In the genomic region with DNA sequence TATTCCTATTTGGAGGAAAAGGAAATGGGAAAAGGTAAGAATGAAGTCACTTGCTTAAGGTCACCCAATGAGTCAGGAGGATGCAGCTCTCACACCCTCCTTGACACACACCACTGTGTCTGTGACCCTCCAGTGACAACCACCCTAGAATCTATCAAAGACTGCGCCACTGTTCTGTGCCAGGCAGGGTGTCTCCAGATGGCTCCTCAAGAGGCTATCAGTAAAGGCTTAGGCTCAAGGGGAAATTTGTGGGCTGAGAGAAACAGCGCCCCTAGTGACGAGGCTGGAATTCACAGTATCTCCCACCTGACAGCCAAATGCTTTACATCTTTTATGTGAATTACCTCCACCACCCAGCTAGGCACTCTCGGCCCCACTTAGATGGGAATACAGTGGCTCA, we compare ENCODE assay signal across 9 mouse cellular contexts. TPM values are rescaled to one million over a fixed set of nuclear protein-coding genes. Genes with fewer than 3 reads are reported as not detected.
A peak's percentile ranks its signal among the peaks of the same experiment; 100 is the strongest.
DNase-seq lines count a peak whose midpoint lies in the region; ATAC-seq and TF ChIP-seq lines count a peak whose summit lies in the region.
"Had no signal": no experiment of that assay in that cellular context is flagged by ENCODE, and none has a peak within 500 bp of the region (broad histone marks: within the 10 kb centered on the region; RNA-seq: fewer than 3 reads in every experiment).

No protein-coding gene starts in this region.

- H3K27ac ChIP-seq in heart, postnatal 0 days (ENCODE audit: low read depth): no peak overlapping the region
- no peak overlapping the region for H3K27ac ChIP-seq in thymus, adult 2 months (ENCODE audit: control insufficient read depth, insufficient read depth, low read length)
- no peak overlapping the region for H3K27ac ChIP-seq in cerebellum, adult 2 months (ENCODE audit: insufficient read depth, low read length)
- H3K27ac ChIP-seq in forebrain, postnatal 0 days (ENCODE audit: low read depth, low read length): no peak overlapping the region
- H3K27ac ChIP-seq: limb, embryonic 13.5 days had no signal

- TF ChIP-seq EP300 in heart, postnatal 0 days (IDR thresholded peaks at IDR 0.05; ENCODE audit: low read depth): no peak

- H3K4me2 ChIP-seq in heart, postnatal 0 days (ENCODE audit: low read depth, low read length): no peak overlapping the region
- no peak overlapping the region for H3K4me2 ChIP-seq in forebrain, postnatal 0 days (ENCODE audit: low read depth)
- H3K4me2 ChIP-seq: limb, embryonic 13.5 days had no signal

- no peak overlapping the region for H3K9ac ChIP-seq in heart, postnatal 0 days (replicated peaks; ENCODE audit: low read depth, low read length)
- no peak overlapping the region for H3K9ac ChIP-seq in forebrain, postnatal 0 days
- H3K9ac ChIP-seq: limb, embryonic 13.5 days had no signal

- no peak for TF ChIP-seq POLR2A in thymus, adult 2 months (IDR thresholded peaks at IDR 0.05; ENCODE audit: control insufficient read depth, extremely low read depth, insufficient read depth, low read length, poor library complexity)
- TF ChIP-seq POLR2A in cerebellum, adult 2 months (IDR thresholded peaks at IDR 0.05; ENCODE audit: borderline replicate concordance, insufficient read depth, low read length): no peak

- no peak for ATAC-seq in heart, postnatal 0 days (ENCODE audit: insufficient read depth, low read depth)
- 0 out of 2 replicates have a peak, but pooled peaks have one; percentile 21 for ATAC-seq in forebrain, postnatal 0 days

- 0 out of 2 replicates have a peak, but pooled peaks cover 5% of the 10 kb centered on the region for H3K4me1 ChIP-seq in heart, postnatal 0 days (ENCODE audit: control insufficient read depth, insufficient read depth)
- no peaks in the 10 kb centered on the region for H3K4me1 ChIP-seq in thymus, adult 2 months (replicated peaks; ENCODE audit: control insufficient read depth, insufficient read depth, low read length)
- no peaks in the 10 kb centered on the region; the same call in 1 of the 2 replicates for H3K4me1 ChIP-seq in cerebellum, adult 2 months (ENCODE audit: control insufficient read depth, insufficient read depth, low read length)
- peaks cover 7% of the 10 kb centered on the region; the same call in 1 of the 2 replicates for H3K4me1 ChIP-seq in forebrain, postnatal 0 days (ENCODE audit: insufficient read depth)

- peak; percentile 57 for TF ChIP-seq CTCF in heart, postnatal 0 days (IDR thresholded peaks at IDR 0.05; ENCODE audit: low read depth)
- TF ChIP-seq CTCF in thymus, adult 2 months (IDR thresholded peaks at IDR 0.05; ENCODE audit: borderline replicate concordance, control insufficient read depth, extremely low read depth, insufficient read depth, low read length, poor library complexity): no peak
- TF ChIP-seq CTCF in cerebellum, adult 2 months (IDR thresholded peaks at IDR 0.05; ENCODE audit: borderline replicate concordance, insufficient read depth, low read depth, low read length): peak; percentile 68; the same call in 1 of the 2 replicates
- TF ChIP-seq CTCF in forebrain, postnatal 0 days (IDR thresholded peaks at IDR 0.05; ENCODE audit: low read depth): peak; percentile 65

- no peak overlapping the region for H3K4me3 ChIP-seq in heart, postnatal 0 days (ENCODE audit: low read depth, low read length)
- no peak overlapping the region for H3K4me3 ChIP-seq in thymus, adult 2 months (ENCODE audit: control insufficient read depth, insufficient read depth, low read length)
- H3K4me3 ChIP-seq in cerebellum, adult 2 months (replicated peaks; ENCODE audit: insufficient read depth, low read depth, low read length): no peak overlapping the region
- H3K4me3 ChIP-seq in forebrain, postnatal 0 days (ENCODE audit: low read depth, low read length): no peak overlapping the region
- H3K4me3 ChIP-seq: limb, embryonic 13.5 days had no signal

- 8% methylated on average over 4 of the region's 4 CpGs for WGBS in heart, postnatal 0 days
- 10% methylated on average over 4 of the region's 4 CpGs for WGBS in thymus, adult 2 months
- 11% methylated on average over 4 of the region's 4 CpGs for WGBS in cerebellum, adult 2 months
- WGBS in forebrain, postnatal 0 days: 10% methylated on average over 4 of the region's 4 CpGs

- DNase-seq in heart, postnatal 0 days (ENCODE audit: low spot score): peak; percentile 15
- DNase-seq in heart, adult 8-10 months (ENCODE audit: low spot score): no peak
- DNase-seq in thymus, adult 2 months: peak; percentile 42
- DNase-seq in thymus, adult 18-20 months: no peak
- peak; percentile 35 to 55 for DNase-seq in cerebellum, adult 2 months
- peak; percentile 50 for DNase-seq in forebrain, postnatal 0 days
- peak; percentile 48 for DNase-seq in lung, postnatal 10 days
- DNase-seq in splenic B cell, adult 2 months (ENCODE audit: low read depth, low spot score): peak; percentile 65

- no peaks in the 10 kb centered on the region for H3K36me3 ChIP-seq in heart, postnatal 0 days (replicated peaks; ENCODE audit: control insufficient read depth, insufficient read depth, low read length)
- no peaks in the 10 kb centered on the region for H3K36me3 ChIP-seq in thymus, adult 2 months (ENCODE audit: control insufficient read depth, insufficient read depth, low read length)
- H3K36me3 ChIP-seq in forebrain, postnatal 0 days (ENCODE audit: insufficient read depth): no peaks in the 10 kb centered on the region
- H3K36me3 ChIP-seq in splenic B cell, adult 2 months (ENCODE audit: control insufficient read depth, insufficient read depth, low read length, poor library complexity, severe bottlenecking): no peaks in the 10 kb centered on the region
- H3K36me3 ChIP-seq: limb, embryonic 13.5 days had no signal

- peaks cover 41% of the 10 kb centered on the region for H3K27me3 ChIP-seq in heart, postnatal 0 days (ENCODE audit: control insufficient read depth, insufficient read depth, low read length)
- no peaks in the 10 kb centered on the region for H3K27me3 ChIP-seq in thymus, adult 2 months (ENCODE audit: control insufficient read depth, insufficient read depth, low read length)
- no peaks in the 10 kb centered on the region for H3K27me3 ChIP-seq in cerebellum, adult 2 months (ENCODE audit: control insufficient read depth, insufficient read depth, low read length)
- peaks cover 4% of the 10 kb centered on the region; the same call in 1 of the 2 replicates for H3K27me3 ChIP-seq in forebrain, postnatal 0 days (ENCODE audit: insufficient read depth, low read length)
- H3K27me3 ChIP-seq in splenic B cell, adult 2 months (ENCODE audit: control insufficient read depth, insufficient read depth, low read length, poor library complexity, severe bottlenecking): no peaks in the 10 kb centered on the region

- no peaks in the 10 kb centered on the region for H3K9me3 ChIP-seq in heart, postnatal 0 days (replicated peaks; ENCODE audit: control insufficient read depth, low read length)
- H3K9me3 ChIP-seq in forebrain, postnatal 0 days (ENCODE audit: low read length): no peaks in the 10 kb centered on the region
- H3K9me3 ChIP-seq: limb, embryonic 13.5 days had no signal

RNA-seq across cellular contexts. Expression of a gene that starts 3.6 kb away (rescaled TPM):
- total RNA-seq in heart, postnatal 0 days (2014; rRNA removed; ENCODE audit: low replicate concordance): 0.81 TPM in 1 of 2 replicates, not detected in the other
- 0.04 TPM in 2 replicates for polyA plus RNA-seq in heart, postnatal 0 days (2015; fragmentation: Nextera tagmentation; extraction: Ambion mirVana)
- not detected for total RNA-seq in heart, adult 8-10 months (2022)
- polyA plus RNA-seq in thymus, adult 2 months (2012; rRNA removed): 0.74 and 1.2 TPM in 2 replicates
- 1.7 and 2.9 TPM in 2 replicates for polyA plus RNA-seq in cerebellum, adult 2 months (2012; rRNA removed)
- 6.4 and 6.9 TPM in 2 replicates for total RNA-seq in forebrain, postnatal 0 days (2014; rRNA removed)
- 12.2 and 18.3 TPM in 2 replicates for polyA plus RNA-seq in forebrain, postnatal 0 days (2015; fragmentation: Nextera tagmentation; extraction: Ambion mirVana)

Comparison
In these comparisons a context has a peak if more than half of its experiments do, and no peak if none do; other contexts are left out.
1. DNase-seq: peak in heart, postnatal 0 days (single experiment), thymus, adult 2 months (single experiment), cerebellum, adult 2 months (2 of 2), forebrain, postnatal 0 days (single experiment), lung, postnatal 10 days (single experiment) and splenic B cell, adult 2 months (single experiment); none in heart, adult 8-10 months (single experiment) and thymus, adult 18-20 months (0 of 2).